Mouse (Mus musculus) myocyte (in vitro differentiated cells): ENCODE results near the gene Rpl37. TPM values are rescaled to one million over a fixed set of nuclear protein-coding genes. Genes with fewer than 3 reads are reported as not detected.

Experiments used
- H3K27me3 ChIP-seq: one replicate; pipeline ENCODE4 v1.6.1; 2011; ENCODE audit not compliant: control insufficient read depth, insufficient read depth, insufficient read length
- H3K36me3 ChIP-seq: one replicate; pipeline ENCODE4 v1.6.1; 2011; ENCODE audit not compliant: control insufficient read depth, insufficient read depth
- H3K4me2 ChIP-seq: one replicate; pipeline ENCODE4 v1.6.1; 2011; ENCODE audit warnings: low read depth, control low read depth
- H3K4me3 ChIP-seq: one replicate; pipeline ENCODE4 v1.5.1; 2011; ENCODE audit warnings: mild to moderate bottlenecking, control low read depth, moderate library complexity
- H3K79me2 ChIP-seq: one replicate; pipeline ENCODE4 v1.6.1; 2011; ENCODE audit not compliant: control insufficient read depth, insufficient read depth
- H3ac ChIP-seq: one replicate; pipeline ENCODE4 v1.6.1; 2011; ENCODE audit not compliant: control insufficient read depth, insufficient read length
- CEBPB ChIP-seq: IDR thresholded peaks from 2 replicates; pipeline ENCODE4 v1.6.1; 2011; ENCODE audit warnings: mild to moderate bottlenecking, moderate library complexity; ENCODE audit not compliant: poor library complexity, insufficient read depth, severe bottlenecking
- E2F4 ChIP-seq: IDR thresholded peaks from one replicate; pipeline ENCODE4 v1.6.1; 2011; ENCODE audit warnings: mild to moderate bottlenecking, control low read depth, moderate library complexity; ENCODE audit not compliant: insufficient read depth
- MAX ChIP-seq: IDR thresholded peaks from one replicate; pipeline ENCODE4 v1.6.1; 2011; ENCODE audit warnings: low read depth, mild to moderate bottlenecking, control low read depth
- MYOD1 ChIP-seq, 3 experiments: IDR thresholded peaks; one replicate each; pipeline ENCODE4 v1.6.1; 2011; ENCODE audit warnings: control low read depth in 2 of 3, low read depth in 2 of 3, mild to moderate bottlenecking in 2 of 3, moderate library complexity in 1 of 3; ENCODE audit not compliant: insufficient read length in 2 of 3, control insufficient read depth in 1 of 3
- MYOG ChIP-seq, 3 experiments: IDR thresholded peaks; one replicate each; pipeline ENCODE4 v1.6.1; 2011; ENCODE audit warnings: control low read depth in 2 of 3, low read depth in 2 of 3, mild to moderate bottlenecking in 2 of 3; ENCODE audit not compliant: insufficient read length in 2 of 3, control insufficient read depth in 1 of 3, insufficient read depth in 1 of 3
- POLR2A ChIP-seq: IDR thresholded peaks from one replicate; pipeline ENCODE4 v1.6.1; 2011; ENCODE audit warnings: low read depth, mild to moderate bottlenecking, control low read depth, moderate library complexity; ENCODE audit not compliant: insufficient read length
- POLR2AphosphoS2 ChIP-seq: IDR thresholded peaks from one replicate; pipeline ENCODE4 v1.6.1; 2011; ENCODE audit warnings: low read depth, control low read depth; ENCODE audit not compliant: insufficient read length
- REST ChIP-seq: IDR thresholded peaks from one replicate; pipeline ENCODE4 v1.6.1; 2011; ENCODE audit warnings: mild to moderate bottlenecking, control low read depth, moderate library complexity; ENCODE audit not compliant: insufficient read depth, insufficient read length
- SRF ChIP-seq: IDR thresholded peaks from one replicate; pipeline ENCODE4 v1.6.1; 2011; ENCODE audit warnings: low read depth; ENCODE audit not compliant: control insufficient read depth, insufficient read length
- TCF12 ChIP-seq: IDR thresholded peaks from one replicate; pipeline ENCODE4 v1.6.1; 2011; ENCODE audit warnings: mild to moderate bottlenecking, control low read depth; ENCODE audit not compliant: poor library complexity, insufficient read depth, severe bottlenecking
- TCF3 ChIP-seq: IDR thresholded peaks from one replicate; pipeline ENCODE4 v1.6.1; 2011; ENCODE audit warnings: low read depth, control low read depth; ENCODE audit not compliant: insufficient read length
- USF1 ChIP-seq: IDR thresholded peaks from one replicate; pipeline ENCODE4 v1.6.1; 2011; ENCODE audit warnings: low read depth, mild to moderate bottlenecking, control low read depth, moderate library complexity
- polyA plus RNA-seq: library from polyadenylated mRNA; unstranded; fragments of >200 nt; fragmentation: generic; extraction: Trizol; gene quantifications from one replicate; pipeline ENCODE4 v1.2.1, GENCODE M21; 2012; ENCODE audit warnings: missing spikeins

Rpl37 gene
- polyA plus RNA-seq, 1 experiment, result 3,306 TPM

GRCm38 (mm10) chr15:5102312-5102711, 14.1 kb upstream of the Rpl37 start:
- no peak overlapping the region for H3K4me2 ChIP-seq
- no peak overlapping the region for H3ac ChIP-seq
- peaks cover 14% of the 10 kb centered on the region for H3K36me3 ChIP-seq
- H3K79me2 ChIP-seq, result no peaks in the 10 kb centered on the region
- H3K4me3 ChIP-seq, result no peak overlapping the region
- H3K27me3 ChIP-seq, result no peaks in the 10 kb centered on the region
- TF ChIP-seq TCF3, result no peak
- TF ChIP-seq POLR2AphosphoS2, result no peak
- no peak for TF ChIP-seq REST
- no peak for TF ChIP-seq TCF12
- TF ChIP-seq CEBPB, result no peak
- TF ChIP-seq USF1, result no peak
- TF ChIP-seq POLR2A, result no peak

- Histone ChIP-seq H3ac (no peak overlapping the region), H3K79me2 (no peaks in the 10 kb centered on the region), H3K36me3 (peaks cover 6% of the 10 kb centered on the region), H3K4me3 (no peak overlapping the region), H3K27me3 (no peaks in the 10 kb centered on the region), H3K4me2 (peak overlapping the region; percentile 56)
- TF ChIP-seq POLR2AphosphoS2 (no peak), USF1 (no peak), CEBPB (no peak), SRF (no peak), MAX (no peak), REST (no peak), TCF3 (no peak), MYOG (IDR thresholded peaks at IDR 0.05; ENCODE audit: control insufficient read depth in 1 of 3, insufficient read depth in 1 of 3, insufficient read length in 2 of 3, low read depth in 2 of 3) (no peak), E2F4 (no peak), TCF12 (no peak), POLR2A (no peak), MYOD1 (IDR thresholded peaks at IDR 0.05; ENCODE audit: control insufficient read depth in 1 of 3, insufficient read length in 2 of 3, low read depth in 2 of 3) (no peak)
These were observed 10.6 kb upstream of the Rpl37 start for GRCm38 (mm10) chr15:5105891-5106290.

GRCm38 (mm10) chr15:5106293-5106692, 10.2 kb upstream of the Rpl37 start:
- Histone ChIP-seq H3K36me3 (peaks cover 6% of the 10 kb centered on the region), H3K4me3 (peak overlapping the region; percentile 29), H3K4me2 (peak overlapping the region; percentile 56), H3K79me2 (no peaks in the 10 kb centered on the region), H3K27me3 (no peaks in the 10 kb centered on the region), H3ac (no peak overlapping the region)
- TF ChIP-seq SRF (no peak), TCF12 (no peak), MYOG (IDR thresholded peaks at IDR 0.05; ENCODE audit: control insufficient read depth in 1 of 3, insufficient read depth in 1 of 3, insufficient read length in 2 of 3, low read depth in 2 of 3) (no peak), E2F4 (no peak), POLR2A (no peak), REST (no peak), USF1 (no peak), POLR2AphosphoS2 (no peak), CEBPB (no peak), TCF3 (no peak), MYOD1 (IDR thresholded peaks at IDR 0.05; ENCODE audit: control insufficient read depth in 1 of 3, insufficient read length in 2 of 3, low read depth in 2 of 3) (no peak), MAX (no peak)

GRCm38 (mm10) chr15:5107686-5108654, 8.5 kb upstream of the Rpl37 start, which contains the start of gene Card6:
Gene Card6, minus strand, starts transcription at chr15:5108539.
- Histone ChIP-seq H3K4me2 (peak within 1 kb of the TSS; percentile 58), H3ac (no peak within 1 kb of the TSS), H3K79me2 (no peaks in the 10 kb centered on the region), H3K36me3 (peaks cover 6% of the 10 kb centered on the region), H3K27me3 (no peaks in the 10 kb centered on the region), H3K4me3 (peak within 1 kb of the TSS; percentile 29)
- TF ChIP-seq MYOG (IDR thresholded peaks at IDR 0.05; ENCODE audit: control insufficient read depth in 1 of 3, insufficient read depth in 1 of 3, insufficient read length in 2 of 3, low read depth in 2 of 3), result no peak
- TF ChIP-seq USF1, result no peak
- no peak for TF ChIP-seq POLR2AphosphoS2
- no peak for TF ChIP-seq POLR2A
- no peak for TF ChIP-seq CEBPB
- no peak for TF ChIP-seq TCF12
- TF ChIP-seq MAX, result no peak
- TF ChIP-seq TCF3, result no peak
- TF ChIP-seq REST, result no peak

GRCm38 (mm10) chr15:5108655-5109040, 7.8 kb upstream of the Rpl37 start:
- Histone ChIP-seq H3K36me3 (peaks cover 6% of the 10 kb centered on the region), H3ac (no peak overlapping the region), H3K4me2 (peak overlapping the region; percentile 58), H3K27me3 (no peaks in the 10 kb centered on the region), H3K79me2 (no peaks in the 10 kb centered on the region), H3K4me3 (peak overlapping the region; percentile 29)
- TF ChIP-seq CEBPB, result no peak
- TF ChIP-seq TCF3, result no peak
- TF ChIP-seq SRF, result no peak
- no peak for TF ChIP-seq TCF12
- no peak for TF ChIP-seq POLR2AphosphoS2
- TF ChIP-seq MAX, result no peak
- no peak for TF ChIP-seq MYOG (IDR thresholded peaks at IDR 0.05; ENCODE audit: control insufficient read depth in 1 of 3, insufficient read depth in 1 of 3, insufficient read length in 2 of 3, low read depth in 2 of 3)
- no peak for TF ChIP-seq USF1
- no peak for TF ChIP-seq POLR2A
- TF ChIP-seq MYOD1 (IDR thresholded peaks at IDR 0.05; ENCODE audit: control insufficient read depth in 1 of 3, insufficient read length in 2 of 3, low read depth in 2 of 3), result no peak
- TF ChIP-seq E2F4, result no peak
- no peak for TF ChIP-seq REST
